Mouse (Mus musculus) bone marrow, adult 2 months (tissue): ENCODE measurements at regions not wholly inside any gene's neighbourhood (a gene's known extent, or its start where the extent isn't known, plus 50 kb on each side); places are given as distances from the start of the nearest gene placed in this dataset.

Experiments
- CTCF ChIP-seq: fragments of 200-500 bp; IDR thresholded peaks from 2 replicates; pipeline ENCODE4 v1.5.1; 2011; ENCODE audit warnings: low read length, control low read depth; ENCODE audit not compliant: control insufficient read depth, insufficient read depth
- POLR2A ChIP-seq: fragments of 200-500 bp; IDR thresholded peaks from 2 replicates; pipeline ENCODE4 v1.6.1; 2011; ENCODE audit warnings: low read depth, mild to moderate bottlenecking, control low read depth, low read length, borderline replicate concordance; ENCODE audit not compliant: control insufficient read depth

DNA sequence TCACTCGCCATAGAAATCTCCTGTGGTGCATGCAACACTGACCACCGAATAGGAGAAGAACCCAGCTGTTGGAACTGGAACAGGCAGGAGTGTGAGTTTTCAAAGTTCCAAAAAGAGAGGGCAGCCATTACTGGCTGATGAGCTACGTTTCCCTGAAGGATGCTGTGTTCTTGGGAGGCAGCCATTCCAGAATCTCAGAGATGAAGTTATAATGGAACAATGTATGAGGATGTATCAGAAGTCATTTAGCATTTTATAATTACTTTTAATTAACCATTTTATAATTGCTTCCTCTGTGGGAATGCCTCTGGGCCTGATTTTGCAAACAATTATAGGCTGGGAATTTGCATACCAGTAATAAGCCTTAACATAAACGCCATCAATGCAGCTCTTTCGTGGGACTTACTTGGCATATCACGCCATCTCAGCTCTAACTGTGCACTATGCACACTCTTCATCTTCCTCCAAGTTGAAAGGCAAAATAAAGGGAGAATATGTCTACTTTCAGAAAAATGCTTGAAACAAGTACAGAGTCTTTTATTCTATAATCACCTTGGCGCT, 559.4 kb upstream of the Gcfc2 start:
- TF ChIP-seq POLR2A, result no peak
- no peak for TF ChIP-seq CTCF
